Mouse (Mus musculus): ENCODE data around the gene Fbxo41. TPM values are rescaled to one million over a fixed set of nuclear protein-coding genes. Genes with fewer than 3 reads are reported as not detected.

The Fbxo41 gene
- polyA plus RNA-seq (2015; fragmentation: Nextera tagmentation; extraction: Ambion mirVana), result 0.09 and 0.10 TPM in 2 replicates

GRCm38 (mm10) chr6:85502911-85503250 is at the start of gene Fbxo41:
TSS of gene Fbxo41 (minus strand) at chr6:85502994.
- no peaks in the 10 kb centered on the region for H3K36me3 ChIP-seq (ENCODE audit: control insufficient read depth, insufficient read depth)
- TF ChIP-seq CTCF (IDR thresholded peaks at IDR 0.05; ENCODE audit: low read depth), result no peak
- peak within 1 kb of the TSS; percentile 95 for H3K4me2 ChIP-seq (replicated peaks; ENCODE audit: low read depth)
- H3K27ac ChIP-seq (ENCODE audit: low read depth, low read length), result no peak within 1 kb of the TSS
- peaks cover 14% of the 10 kb centered on the region; the same call in 1 of the 2 replicates for H3K27me3 ChIP-seq (replicated peaks; ENCODE audit: control insufficient read depth, insufficient read depth, low read length)
- H3K4me3 ChIP-seq (ENCODE audit: low read depth, low read length), result peak within 1 kb of the TSS; percentile 58
- no peaks in the 10 kb centered on the region for H3K9me3 ChIP-seq (ENCODE audit: control insufficient read depth)
- peak within 1 kb of the TSS; percentile 54 for H3K9ac ChIP-seq (ENCODE audit: low read depth, low read length)
- ATAC-seq, result 0 out of 2 replicates have a peak, but pooled peaks have one; percentile 13
- H3K4me1 ChIP-seq (replicated peaks; ENCODE audit: control insufficient read depth, insufficient read depth, low read length), result no peaks in the 10 kb centered on the region
- WGBS, result 3% methylated on average over 18 of the region's 22 CpGs

GRCm38 (mm10) chr6:85547642-85548041 is 44.8 kb upstream of the Fbxo41 start:
- Histone ChIP-seq H3K4me2 (replicated peaks; ENCODE audit: low read depth) (no peak overlapping the region), H3K9me3 (ENCODE audit: control insufficient read depth) (no peaks in the 10 kb centered on the region), H3K9ac (ENCODE audit: low read depth, low read length) (no peak overlapping the region), H3K4me1 (replicated peaks; ENCODE audit: control insufficient read depth, insufficient read depth, low read length) (no peaks in the 10 kb centered on the region), H3K4me3 (ENCODE audit: low read depth, low read length) (no peak overlapping the region), H3K27ac (ENCODE audit: low read depth, low read length) (no peak overlapping the region), H3K36me3 (ENCODE audit: control insufficient read depth, insufficient read depth) (no peaks in the 10 kb centered on the region), H3K27me3 (replicated peaks; ENCODE audit: control insufficient read depth, insufficient read depth, low read length) (no peaks in the 10 kb centered on the region)
- TF ChIP-seq CTCF (IDR thresholded peaks at IDR 0.05; ENCODE audit: low read depth), result no peak
- no peak for ATAC-seq
- WGBS, result 86% methylated on average over 5 of the region's 5 CpGs

GRCm38 (mm10) chr6:85544251-85544881 is 41.6 kb upstream of the Fbxo41 start:
- TF ChIP-seq CTCF (IDR thresholded peaks at IDR 0.05; ENCODE audit: low read depth), result no peak
- Histone ChIP-seq H3K27ac (ENCODE audit: low read depth, low read length) (no peak overlapping the region), H3K4me1 (replicated peaks; ENCODE audit: control insufficient read depth, insufficient read depth, low read length) (no peaks in the 10 kb centered on the region), H3K9me3 (ENCODE audit: control insufficient read depth) (no peaks in the 10 kb centered on the region), H3K4me3 (ENCODE audit: low read depth, low read length) (no peak overlapping the region), H3K4me2 (replicated peaks; ENCODE audit: low read depth) (no peak overlapping the region), H3K9ac (ENCODE audit: low read depth, low read length) (no peak overlapping the region), H3K36me3 (ENCODE audit: control insufficient read depth, insufficient read depth) (no peaks in the 10 kb centered on the region), H3K27me3 (replicated peaks; ENCODE audit: control insufficient read depth, insufficient read depth, low read length) (no peaks in the 10 kb centered on the region)
- ATAC-seq, result no peak
- WGBS, result 76% methylated on average over 13 of the region's 13 CpGs

GRCm38 (mm10) chr6:85543351-85544175 is 40.8 kb upstream of the Fbxo41 start:
- ATAC-seq, result no peak

GRCm38 (mm10) chr6:85522825-85523224 is 20.0 kb upstream of the Fbxo41 start:
- no peak overlapping the region for H3K9ac ChIP-seq (ENCODE audit: low read depth, low read length)
- H3K9me3 ChIP-seq (ENCODE audit: control insufficient read depth), result no peaks in the 10 kb centered on the region
- 0 out of 2 replicates have a peak, but pooled peaks cover 3% of the 10 kb centered on the region for H3K27me3 ChIP-seq (replicated peaks; ENCODE audit: control insufficient read depth, insufficient read depth, low read length)
- H3K27ac ChIP-seq (ENCODE audit: low read depth, low read length), result no peak overlapping the region
- no peaks in the 10 kb centered on the region for H3K4me1 ChIP-seq (replicated peaks; ENCODE audit: control insufficient read depth, insufficient read depth, low read length)
- H3K4me3 ChIP-seq (ENCODE audit: low read depth, low read length), result no peak overlapping the region
- 65% methylated on average over 2 of the region's 2 CpGs for WGBS
- ATAC-seq, result no peak
- no peaks in the 10 kb centered on the region for H3K36me3 ChIP-seq (ENCODE audit: control insufficient read depth, insufficient read depth)
- no peak for TF ChIP-seq CTCF (IDR thresholded peaks at IDR 0.05; ENCODE audit: low read depth)
- no peak overlapping the region for H3K4me2 ChIP-seq (replicated peaks; ENCODE audit: low read depth)

More at GRCm38 (mm10) chr6:85543351-85544175, 40.8 kb upstream of the Fbxo41 start:
- Histone ChIP-seq H3K4me3 (ENCODE audit: low read depth, low read length) (no peak overlapping the region), H3K9ac (ENCODE audit: low read depth, low read length) (no peak overlapping the region), H3K4me2 (replicated peaks; ENCODE audit: low read depth) (no peak overlapping the region), H3K27me3 (replicated peaks; ENCODE audit: control insufficient read depth, insufficient read depth, low read length) (no peaks in the 10 kb centered on the region), H3K36me3 (ENCODE audit: control insufficient read depth, insufficient read depth) (no peaks in the 10 kb centered on the region), H3K27ac (ENCODE audit: low read depth, low read length) (no peak overlapping the region), H3K4me1 (replicated peaks; ENCODE audit: control insufficient read depth, insufficient read depth, low read length) (no peaks in the 10 kb centered on the region), H3K9me3 (ENCODE audit: control insufficient read depth) (no peaks in the 10 kb centered on the region)
- WGBS, result 62% methylated on average over 10 of the region's 10 CpGs
- TF ChIP-seq CTCF (IDR thresholded peaks at IDR 0.05; ENCODE audit: low read depth), result no peak

- Histone ChIP-seq H3K4me3 (ENCODE audit: low read depth, low read length) (no peak overlapping the region), H3K4me1 (replicated peaks; ENCODE audit: control insufficient read depth, insufficient read depth, low read length) (no peaks in the 10 kb centered on the region), H3K36me3 (ENCODE audit: control insufficient read depth, insufficient read depth) (no peaks in the 10 kb centered on the region), H3K27ac (ENCODE audit: low read depth, low read length) (no peak overlapping the region), H3K27me3 (replicated peaks; ENCODE audit: control insufficient read depth, insufficient read depth, low read length) (0 out of 2 replicates have a peak, but pooled peaks cover 5% of the 10 kb centered on the region), H3K4me2 (replicated peaks; ENCODE audit: low read depth) (no peak overlapping the region), H3K9me3 (ENCODE audit: control insufficient read depth) (no peaks in the 10 kb centered on the region), H3K9ac (ENCODE audit: low read depth, low read length) (no peak overlapping the region)
- ATAC-seq, result no peak
- 78% methylated on average over 5 of the region's 5 CpGs for WGBS
- TF ChIP-seq CTCF (IDR thresholded peaks at IDR 0.05; ENCODE audit: low read depth), result no peak
Measured at GRCm38 (mm10) chr6:85522026-85522425, 19.2 kb upstream of the Fbxo41 start.

All from intestine, postnatal 0 days (tissue).